Mouse (Mus musculus): ENCODE results near the gene Bcas3. TPM values are rescaled to one million over a fixed set of nuclear protein-coding genes. Genes with fewer than 3 reads are reported as not detected.
A peak's percentile ranks its signal among the peaks of the same experiment; 100 is the strongest.

Gene Bcas3
- polyA plus RNA-seq, 1 experiment from 2014 or later = 13.6 TPM

GRCm38 (mm10) chr11:85799856-85800255 is 446.9 kb downstream of the Bcas3 start:
- Histone ChIP-seq H3K36me3 (replicated peaks; ENCODE audit: insufficient read depth, low read length) (no peaks in the 10 kb centered on the region), H3K27ac (ENCODE audit: low read depth) (no peak overlapping the region), H3K9ac (replicated peaks) (no peak overlapping the region), H3K27me3 (ENCODE audit: insufficient read depth, low read length) (peaks cover 22% of the 10 kb centered on the region), H3K4me2 (ENCODE audit: low read depth, low read length) (peak overlapping the region; percentile 52), H3K4me1 (ENCODE audit: insufficient read depth) (peaks cover 12% of the 10 kb centered on the region), H3K4me3 (ENCODE audit: low read depth, low read length) (no peak overlapping the region; the same call in 1 of the 2 replicates), H3K9me3 (ENCODE audit: low read length) (no peaks in the 10 kb centered on the region)
- 28% methylated on average over 19 of the region's 19 CpGs for WGBS (ENCODE audit: insufficient replicate concordance)
- peak; percentile 32; the same call in 1 of the 2 replicates for ATAC-seq
- no peak for TF ChIP-seq CTCF (IDR thresholded peaks at IDR 0.05; ENCODE audit: low read depth)
- no peak; the same call in 1 of the 2 replicates for TF ChIP-seq EP300 (IDR thresholded peaks at IDR 0.05; ENCODE audit: low read depth)
- DNase-seq = peak; percentile 26

DNA sequence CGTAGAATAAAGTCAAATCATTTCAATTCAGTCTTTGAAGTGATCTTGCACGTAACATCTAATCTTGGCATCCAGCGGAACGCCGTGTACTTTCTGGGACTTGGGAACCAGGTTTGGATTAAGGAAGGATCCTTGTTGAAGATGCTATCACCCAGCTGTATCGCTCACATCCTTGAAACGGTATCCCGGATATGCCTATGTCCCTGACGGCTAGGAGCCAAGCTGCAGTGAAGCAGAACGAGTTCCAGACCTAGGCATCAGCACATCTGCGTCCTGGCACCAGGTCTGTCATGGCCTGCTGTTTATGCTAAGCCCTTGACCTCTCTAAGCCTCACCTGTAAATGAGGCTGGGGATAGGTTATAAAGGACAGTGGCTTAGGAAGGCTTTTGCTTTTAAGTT is 447.4 kb downstream of the Bcas3 start:
- DNase-seq = no peak
- no peak overlapping the region for H3K4me2 ChIP-seq (ENCODE audit: low read depth, low read length)
- no peak overlapping the region for H3K4me3 ChIP-seq (ENCODE audit: low read depth, low read length)
- ATAC-seq = no peak
- H3K9ac ChIP-seq (replicated peaks) = no peak overlapping the region
- peaks cover 12% of the 10 kb centered on the region for H3K4me1 ChIP-seq (ENCODE audit: insufficient read depth)
- no peaks in the 10 kb centered on the region for H3K36me3 ChIP-seq (replicated peaks; ENCODE audit: insufficient read depth, low read length)
- WGBS (ENCODE audit: insufficient replicate concordance) = 74% methylated on average over 11 of the region's 11 CpGs
- H3K27ac ChIP-seq (ENCODE audit: low read depth) = no peak overlapping the region
- TF ChIP-seq EP300 (IDR thresholded peaks at IDR 0.05; ENCODE audit: low read depth) = no peak
- TF ChIP-seq CTCF (IDR thresholded peaks at IDR 0.05; ENCODE audit: low read depth) = no peak
- no peaks in the 10 kb centered on the region for H3K9me3 ChIP-seq (ENCODE audit: low read length)
- H3K27me3 ChIP-seq (ENCODE audit: insufficient read depth, low read length) = peaks cover 22% of the 10 kb centered on the region

DNA sequence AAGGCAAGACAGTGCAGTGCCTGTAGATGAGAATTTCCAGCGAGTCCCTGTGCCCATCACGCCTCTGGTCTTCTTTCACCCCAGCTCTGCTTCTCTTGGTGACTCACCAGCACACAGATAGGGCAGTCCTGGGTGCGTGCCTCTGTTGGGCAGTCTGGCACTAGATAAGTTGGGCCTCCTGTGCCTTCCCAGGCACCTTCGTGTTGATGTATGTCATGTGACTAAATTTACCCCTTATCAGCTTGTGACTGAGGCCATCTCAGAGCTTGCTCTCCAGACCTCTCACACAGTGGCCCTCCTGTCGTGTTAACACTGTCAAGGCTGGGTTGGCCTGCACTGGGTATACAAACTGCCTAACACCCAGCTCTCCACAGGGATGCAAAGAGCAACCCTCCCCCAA is 451.1 kb downstream of the Bcas3 start:
- H3K4me3 ChIP-seq (ENCODE audit: low read depth, low read length) = no peak overlapping the region
- WGBS (ENCODE audit: insufficient replicate concordance) = 41% methylated on average over 5 of the region's 5 CpGs
- peak overlapping the region; percentile 61 for H3K27ac ChIP-seq (ENCODE audit: low read depth)

GRCm38 (mm10) chr11:85805779-85806178 is 452.8 kb downstream of the Bcas3 start:
- no peak overlapping the region for H3K27ac ChIP-seq (ENCODE audit: low read depth)
- no peaks in the 10 kb centered on the region for H3K9me3 ChIP-seq (ENCODE audit: low read length)
- WGBS (ENCODE audit: insufficient replicate concordance) = 47% methylated on average over 1 of the region's 1 CpGs
- H3K36me3 ChIP-seq (replicated peaks; ENCODE audit: insufficient read depth, low read length) = no peaks in the 10 kb centered on the region
- H3K4me3 ChIP-seq (ENCODE audit: low read depth, low read length) = no peak overlapping the region
- no peak for DNase-seq
- peaks cover 3% of the 10 kb centered on the region; the same call in 1 of the 2 replicates for H3K4me1 ChIP-seq (ENCODE audit: insufficient read depth)
- no peak for ATAC-seq
- TF ChIP-seq CTCF (IDR thresholded peaks at IDR 0.05; ENCODE audit: low read depth) (no peak), EP300 (IDR thresholded peaks at IDR 0.05; ENCODE audit: low read depth) (no peak)
- no peak overlapping the region for H3K4me2 ChIP-seq (ENCODE audit: low read depth, low read length)
- H3K9ac ChIP-seq (replicated peaks) = no peak overlapping the region
- H3K27me3 ChIP-seq (ENCODE audit: insufficient read depth, low read length) = peaks cover 14% of the 10 kb centered on the region

More for the DNA sequence above, 451.1 kb downstream of the Bcas3 start:
- H3K36me3 ChIP-seq (replicated peaks; ENCODE audit: insufficient read depth, low read length) = no peaks in the 10 kb centered on the region
- TF ChIP-seq EP300 (IDR thresholded peaks at IDR 0.05; ENCODE audit: low read depth) = peak; percentile 68
- TF ChIP-seq CTCF (IDR thresholded peaks at IDR 0.05; ENCODE audit: low read depth) = no peak
- peak overlapping the region; percentile 27 for H3K4me2 ChIP-seq (ENCODE audit: low read depth, low read length)
- ATAC-seq (peak; percentile 95), DNase-seq (peak; percentile 48)
- no peaks in the 10 kb centered on the region for H3K9me3 ChIP-seq (ENCODE audit: low read length)
- no peak overlapping the region for H3K9ac ChIP-seq (replicated peaks)
- peaks cover 12% of the 10 kb centered on the region for H3K4me1 ChIP-seq (ENCODE audit: insufficient read depth)
- H3K27me3 ChIP-seq (ENCODE audit: insufficient read depth, low read length) = peaks cover 13% of the 10 kb centered on the region

DNA sequence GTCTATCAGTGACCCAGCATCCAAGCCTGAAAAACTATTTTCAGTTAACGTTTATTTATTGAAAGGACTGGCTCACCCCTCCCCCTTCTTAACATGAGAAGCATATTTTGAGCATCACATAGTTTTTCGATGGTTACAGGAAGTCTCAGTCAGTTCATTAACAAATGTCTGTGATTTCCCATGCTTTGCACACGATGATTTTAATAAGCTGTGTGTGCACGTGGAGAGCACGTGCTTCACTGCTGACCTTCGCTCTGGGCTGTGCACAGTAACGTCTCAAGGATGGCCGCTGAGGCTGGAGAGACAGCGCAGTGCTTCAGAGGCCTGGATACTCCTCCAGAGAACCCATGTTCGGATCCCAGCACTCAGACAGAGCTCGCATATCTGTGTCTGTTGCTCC is 454.4 kb downstream of the Bcas3 start:
- H3K27ac ChIP-seq (ENCODE audit: low read depth) = no peak overlapping the region
- H3K4me1 ChIP-seq (ENCODE audit: insufficient read depth) = peaks cover 16% of the 10 kb centered on the region
- H3K4me3 ChIP-seq (ENCODE audit: low read depth, low read length) = no peak overlapping the region
- peaks cover 17% of the 10 kb centered on the region; the same call in 1 of the 2 replicates for H3K27me3 ChIP-seq (ENCODE audit: insufficient read depth, low read length)
- no peaks in the 10 kb centered on the region for H3K36me3 ChIP-seq (replicated peaks; ENCODE audit: insufficient read depth, low read length)
- no peak overlapping the region for H3K4me2 ChIP-seq (ENCODE audit: low read depth, low read length)
- H3K9ac ChIP-seq (replicated peaks) = no peak overlapping the region
- H3K9me3 ChIP-seq (ENCODE audit: low read length) = no peaks in the 10 kb centered on the region
- no peak for ATAC-seq
- WGBS (ENCODE audit: insufficient replicate concordance) = 78% methylated on average over 11 of the region's 11 CpGs
- DNase-seq = no peak
- TF ChIP-seq EP300 (IDR thresholded peaks at IDR 0.05; ENCODE audit: low read depth) (no peak), CTCF (IDR thresholded peaks at IDR 0.05; ENCODE audit: low read depth) (no peak)

GRCm38 (mm10) chr11:85811229-85811628 is 458.3 kb downstream of the Bcas3 start:
- WGBS (ENCODE audit: insufficient replicate concordance) = 31% methylated on average over 4 of the region's 4 CpGs

More at GRCm38 (mm10) chr11:85811229-85811628, 458.3 kb downstream of the Bcas3 start:
- Histone ChIP-seq H3K4me1 (ENCODE audit: insufficient read depth) (peaks cover 19% of the 10 kb centered on the region), H3K27ac (ENCODE audit: low read depth) (no peak overlapping the region), H3K27me3 (ENCODE audit: insufficient read depth, low read length) (peaks cover 21% of the 10 kb centered on the region), H3K36me3 (replicated peaks; ENCODE audit: insufficient read depth, low read length) (no peaks in the 10 kb centered on the region), H3K9me3 (ENCODE audit: low read length) (no peaks in the 10 kb centered on the region), H3K9ac (replicated peaks) (no peak overlapping the region), H3K4me2 (ENCODE audit: low read depth, low read length) (no peak overlapping the region), H3K4me3 (ENCODE audit: low read depth, low read length) (no peak overlapping the region)
- no peak for TF ChIP-seq EP300 (IDR thresholded peaks at IDR 0.05; ENCODE audit: low read depth)
- no peak for TF ChIP-seq CTCF (IDR thresholded peaks at IDR 0.05; ENCODE audit: low read depth)
- ATAC-seq (no peak), DNase-seq (no peak)
